Mouse (Mus musculus) E14TG2a.4 (cell line): ENCODE data around the gene Nacc2.

Experiments used
- H3K27me3 ChIP-seq: 2 replicates; pipeline ENCODE4 v1.6.1; 2014; ENCODE audit warnings: low read length, control low read depth; ENCODE audit not compliant: insufficient read depth
- H3K36me3 ChIP-seq: 2 replicates; pipeline ENCODE4 v1.6.1; 2014; ENCODE audit warnings: low read length, control low read depth; ENCODE audit not compliant: insufficient read depth
- H3K4me1 ChIP-seq: replicated peaks from 2 replicates; pipeline ENCODE4 v1.6.1; 2014; ENCODE audit warnings: low read depth, low read length, control low read depth
- H3K4me3 ChIP-seq: replicated peaks from 2 replicates; pipeline ENCODE4 v1.5.1; 2014; ENCODE audit warnings: mild to moderate bottlenecking, low read length
- H3K9me3 ChIP-seq: 2 replicates; pipeline ENCODE4 v1.6.1; 2014; ENCODE audit warnings: low read length, control low read depth
- CTCF ChIP-seq: conservative IDR thresholded peaks from 2 replicates; pipeline ENCODE4 v1.5.1; 2014; ENCODE audit warnings: low read length
- NANOG ChIP-seq: IDR thresholded peaks from 2 replicates; pipeline ENCODE4 v1.6.1; 2014; ENCODE audit warnings: borderline replicate concordance, low read length, mixed read lengths
- POU5F1 ChIP-seq: IDR thresholded peaks from 2 replicates; pipeline ENCODE4 v1.6.1; 2014; ENCODE audit warnings: low read length, borderline replicate concordance

The Nacc2 gene

DNA sequence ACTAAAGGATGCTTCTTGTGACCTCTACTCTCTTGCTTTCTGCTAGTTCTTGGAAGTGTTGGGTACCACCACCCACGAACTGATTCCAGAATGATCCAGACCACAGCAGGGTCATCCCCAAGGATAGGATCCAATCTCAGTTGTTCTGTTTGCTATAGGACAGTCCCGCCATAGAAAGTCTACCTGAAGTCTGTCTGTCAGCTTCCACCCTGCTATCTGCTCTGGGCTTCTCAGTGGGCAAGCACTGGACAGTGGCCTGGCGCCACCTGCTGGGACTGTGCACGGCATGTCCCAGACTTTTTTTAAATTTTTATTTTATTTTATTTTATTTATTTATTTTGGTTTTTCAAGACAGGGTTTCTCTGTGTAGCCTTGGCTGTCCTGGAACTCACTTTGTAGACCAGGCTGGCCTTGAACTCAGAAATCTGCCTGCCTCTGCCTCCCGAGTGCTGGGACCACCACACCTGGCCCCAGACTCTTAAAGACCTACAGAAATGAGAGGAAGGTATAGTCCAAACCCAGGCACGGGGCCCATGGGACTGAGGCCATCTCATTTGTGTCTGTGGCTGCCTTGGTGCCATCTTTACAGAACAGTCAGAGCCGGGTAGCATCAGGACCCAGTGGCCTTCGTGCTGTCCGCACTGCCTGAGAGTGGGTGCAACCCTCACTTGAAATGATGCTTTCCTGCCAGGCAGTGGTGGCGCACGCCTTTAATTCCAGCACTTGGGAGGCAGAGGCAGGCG lies 19.0 kb upstream of the Nacc2 start:
- TF ChIP-seq NANOG (no peak), CTCF (peak; percentile 23; the same call in 1 of the 2 replicates)
- peaks cover 52% of the 10 kb centered on the region for H3K4me1 ChIP-seq
- H3K9me3 ChIP-seq, result no peaks in the 10 kb centered on the region
- peaks cover 3% of the 10 kb centered on the region; the same call in 1 of the 2 replicates for H3K27me3 ChIP-seq
- peaks cover 18% of the 10 kb centered on the region for H3K36me3 ChIP-seq
- no peak overlapping the region for H3K4me3 ChIP-seq

DNA sequence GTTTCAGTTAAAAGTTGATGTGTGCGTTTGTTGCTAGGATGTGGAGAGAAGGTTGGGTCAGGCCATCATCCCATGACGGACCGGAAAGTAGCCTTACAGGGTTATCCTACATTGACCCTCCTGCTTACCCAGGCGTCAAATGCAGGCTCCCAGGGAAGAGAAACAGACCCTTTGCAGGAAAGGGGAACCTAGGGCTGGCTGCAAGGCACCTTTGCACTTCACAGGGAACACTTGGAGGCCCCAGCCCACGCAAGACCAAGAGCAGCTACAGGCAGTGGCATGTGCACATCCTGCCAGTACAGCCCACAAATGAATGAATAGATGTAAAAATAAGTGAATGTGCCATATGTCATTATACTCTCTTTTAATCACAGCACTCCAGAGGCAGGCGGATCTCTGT lies 17.9 kb upstream of the Nacc2 start:
- TF ChIP-seq CTCF (no peak), POU5F1 (no peak), NANOG (no peak)
- H3K36me3 ChIP-seq, result peaks cover 20% of the 10 kb centered on the region
- H3K4me1 ChIP-seq, result peaks cover 61% of the 10 kb centered on the region
- peak overlapping the region; percentile 90 for H3K4me3 ChIP-seq
- H3K27me3 ChIP-seq, result peaks cover 3% of the 10 kb centered on the region; the same call in 1 of the 2 replicates
- H3K9me3 ChIP-seq, result no peaks in the 10 kb centered on the region

DNA sequence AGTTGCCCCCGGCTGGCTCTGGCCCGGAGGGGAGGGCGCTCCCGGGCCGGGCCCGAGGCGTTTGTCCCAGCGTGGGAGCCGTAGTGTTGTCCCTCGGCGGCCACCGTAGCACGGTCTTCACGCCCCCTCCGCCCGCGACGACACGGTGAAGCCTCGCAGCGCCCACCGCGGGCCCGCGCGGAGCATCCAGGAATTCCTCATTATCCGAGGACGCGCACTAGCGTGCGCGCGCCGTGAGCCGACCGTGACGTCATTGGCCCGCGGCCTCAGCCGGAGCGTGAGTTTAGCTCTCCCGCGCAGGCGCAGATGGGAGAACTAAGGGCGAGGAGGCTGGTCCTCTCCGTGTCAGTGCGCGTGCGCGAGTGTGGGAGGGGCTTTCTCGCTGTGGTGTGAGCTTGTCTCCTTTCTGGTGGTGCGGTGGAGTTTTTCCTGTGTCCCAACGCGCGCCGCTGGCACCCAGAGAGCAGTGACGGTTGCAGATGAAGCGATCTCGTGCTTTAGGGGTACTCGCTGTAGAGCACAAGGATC lies 17.3 kb upstream of the Nacc2 start:
- Histone ChIP-seq H3K9me3 (no peaks in the 10 kb centered on the region), H3K4me1 (peaks cover 58% of the 10 kb centered on the region), H3K36me3 (peaks cover 20% of the 10 kb centered on the region), H3K4me3 (peak overlapping the region; percentile 90), H3K27me3 (peaks cover 3% of the 10 kb centered on the region; the same call in 1 of the 2 replicates)
- TF ChIP-seq NANOG (no peak), CTCF (no peak), POU5F1 (no peak)

DNA sequence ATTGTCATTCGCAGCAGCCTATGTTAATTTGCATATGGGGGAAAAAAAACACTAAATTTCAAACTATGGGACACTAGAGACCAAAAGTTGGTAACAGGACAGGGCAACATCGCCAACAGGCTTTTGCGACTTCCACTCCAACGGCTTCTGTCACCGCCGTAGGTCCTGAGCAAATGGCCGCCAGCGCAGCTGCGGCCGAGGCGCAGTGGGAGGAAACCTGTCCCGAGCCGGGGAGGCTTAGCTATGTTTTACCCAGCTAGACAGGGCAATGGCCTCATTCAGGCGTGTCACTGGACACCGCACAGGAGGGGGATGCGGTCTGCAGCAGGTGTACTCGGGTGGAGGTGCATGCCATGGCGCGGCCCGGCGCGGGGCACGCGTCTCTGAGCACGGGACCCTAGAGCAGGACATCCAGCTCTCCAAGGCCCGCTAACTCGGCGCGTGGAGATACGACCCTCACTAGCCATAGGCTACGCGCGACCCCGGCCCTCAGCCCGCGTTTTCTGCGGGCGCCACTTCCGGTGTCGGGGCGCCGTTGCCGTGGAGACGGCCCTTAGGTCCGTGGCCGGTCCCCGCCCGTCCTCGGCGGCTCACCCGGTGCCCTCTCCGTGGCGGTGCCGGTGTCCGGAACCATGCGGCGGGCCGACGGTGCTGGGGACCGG lies 16.7 kb upstream of the Nacc2 start:
- peaks cover 55% of the 10 kb centered on the region for H3K4me1 ChIP-seq
- H3K4me3 ChIP-seq, result peak overlapping the region; percentile 90
- TF ChIP-seq CTCF (no peak), POU5F1 (no peak), NANOG (no peak)
- H3K27me3 ChIP-seq, result peaks cover 3% of the 10 kb centered on the region; the same call in 1 of the 2 replicates
- H3K36me3 ChIP-seq, result peaks cover 20% of the 10 kb centered on the region
- H3K9me3 ChIP-seq, result no peaks in the 10 kb centered on the region

DNA sequence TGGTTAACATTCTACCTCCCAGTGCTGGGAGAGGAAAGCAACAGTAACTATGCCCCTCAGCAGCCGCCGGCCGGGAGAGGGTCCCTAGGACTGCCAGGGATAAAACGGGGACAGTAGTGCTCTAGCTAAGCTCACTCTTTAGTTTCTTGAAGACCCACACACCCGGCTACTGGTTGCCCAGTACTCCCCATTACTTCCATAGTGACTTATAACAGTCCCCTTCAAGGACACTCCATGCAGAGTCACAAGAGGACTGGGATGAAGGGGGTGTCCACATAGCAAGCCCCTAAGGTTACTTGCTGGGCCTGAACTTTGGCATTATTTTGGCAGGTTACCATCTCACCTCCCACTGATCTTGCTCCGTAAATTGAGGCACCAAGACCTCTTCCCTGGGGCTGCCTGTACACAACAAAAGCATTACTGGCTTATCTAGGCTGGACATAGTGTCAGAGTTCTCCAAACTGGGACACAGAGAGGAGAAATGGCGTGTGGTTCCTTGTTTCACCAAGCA lies 16.1 kb upstream of the Nacc2 start:
- H3K9me3 ChIP-seq, result no peaks in the 10 kb centered on the region
- TF ChIP-seq NANOG (no peak), POU5F1 (no peak), CTCF (no peak)
- H3K36me3 ChIP-seq, result peaks cover 18% of the 10 kb centered on the region
- H3K4me3 ChIP-seq, result peak overlapping the region; percentile 90
- H3K4me1 ChIP-seq, result peaks cover 58% of the 10 kb centered on the region
- H3K27me3 ChIP-seq, result peaks cover 3% of the 10 kb centered on the region; the same call in 1 of the 2 replicates

DNA sequence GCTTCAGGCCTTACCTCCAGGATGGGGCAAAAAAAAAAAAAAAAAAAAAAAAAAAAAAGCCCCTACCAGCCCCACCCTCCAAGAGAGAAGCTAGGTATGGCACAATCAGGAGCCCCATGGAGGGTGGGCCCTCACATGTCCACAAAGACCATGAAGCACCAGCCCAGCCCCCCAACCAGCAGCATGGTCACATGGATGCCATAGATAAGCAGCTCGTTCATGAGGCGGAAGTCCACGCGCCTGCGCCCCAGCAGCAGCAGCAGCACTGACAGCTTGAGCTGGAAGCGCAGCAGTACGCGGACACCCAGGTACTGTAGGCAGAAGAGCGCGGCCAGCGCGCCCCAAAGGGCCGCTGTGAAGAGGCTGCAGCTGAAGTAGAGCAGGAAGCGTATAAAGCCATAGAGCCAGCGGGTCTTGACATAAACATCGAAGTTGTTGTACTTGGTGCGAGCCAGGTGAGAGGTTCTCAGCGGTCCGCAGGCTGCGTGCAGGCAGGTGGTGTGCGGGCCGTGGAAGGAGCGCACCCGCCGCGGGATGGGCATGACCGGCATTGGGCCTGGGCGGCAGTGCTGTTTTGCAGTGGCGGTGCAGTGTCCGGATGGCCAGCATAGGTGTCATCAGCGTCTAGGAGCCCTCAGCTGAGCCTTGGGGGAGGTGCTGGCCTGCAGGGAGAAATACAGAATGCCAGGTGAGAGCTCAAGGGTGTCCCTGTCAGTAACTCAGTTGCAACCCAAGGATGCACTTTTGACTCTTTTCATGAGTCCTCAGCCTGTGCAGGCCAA lies 15.4 kb upstream of the Nacc2 start:
- Histone ChIP-seq H3K4me1 (peaks cover 64% of the 10 kb centered on the region), H3K27me3 (peaks cover 3% of the 10 kb centered on the region; the same call in 1 of the 2 replicates), H3K9me3 (no peaks in the 10 kb centered on the region), H3K4me3 (peak overlapping the region; percentile 90), H3K36me3 (peaks cover 16% of the 10 kb centered on the region)
- TF ChIP-seq POU5F1, result no peak

DNA sequence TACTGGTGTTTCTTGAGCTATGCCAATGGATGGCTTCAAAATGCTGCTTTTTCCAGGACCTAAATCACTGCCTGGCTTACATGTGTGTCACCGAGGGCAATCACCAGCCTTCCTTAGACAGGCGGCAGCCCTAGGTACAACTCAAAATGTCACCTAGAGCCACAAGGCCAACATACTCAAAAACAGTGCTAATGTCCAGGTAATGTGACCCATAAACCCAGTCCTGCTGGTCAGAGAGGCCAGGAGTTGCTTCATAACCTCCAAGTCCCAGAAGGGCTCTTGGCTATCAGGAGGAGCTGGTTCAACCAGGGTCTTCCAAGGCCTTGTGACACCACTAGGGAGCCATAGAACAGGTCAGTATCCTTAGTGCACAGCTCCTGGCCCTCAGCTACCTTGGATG lies 11.6 kb upstream of the Nacc2 start:
- H3K36me3 ChIP-seq, result peaks cover 12% of the 10 kb centered on the region
- H3K27me3 ChIP-seq, result peaks cover 3% of the 10 kb centered on the region; the same call in 1 of the 2 replicates
- no peak overlapping the region for H3K4me3 ChIP-seq
- TF ChIP-seq POU5F1, result no peak
- no peak for TF ChIP-seq NANOG
- no peak for TF ChIP-seq CTCF
- H3K9me3 ChIP-seq, result no peaks in the 10 kb centered on the region
- peaks cover 84% of the 10 kb centered on the region for H3K4me1 ChIP-seq

DNA sequence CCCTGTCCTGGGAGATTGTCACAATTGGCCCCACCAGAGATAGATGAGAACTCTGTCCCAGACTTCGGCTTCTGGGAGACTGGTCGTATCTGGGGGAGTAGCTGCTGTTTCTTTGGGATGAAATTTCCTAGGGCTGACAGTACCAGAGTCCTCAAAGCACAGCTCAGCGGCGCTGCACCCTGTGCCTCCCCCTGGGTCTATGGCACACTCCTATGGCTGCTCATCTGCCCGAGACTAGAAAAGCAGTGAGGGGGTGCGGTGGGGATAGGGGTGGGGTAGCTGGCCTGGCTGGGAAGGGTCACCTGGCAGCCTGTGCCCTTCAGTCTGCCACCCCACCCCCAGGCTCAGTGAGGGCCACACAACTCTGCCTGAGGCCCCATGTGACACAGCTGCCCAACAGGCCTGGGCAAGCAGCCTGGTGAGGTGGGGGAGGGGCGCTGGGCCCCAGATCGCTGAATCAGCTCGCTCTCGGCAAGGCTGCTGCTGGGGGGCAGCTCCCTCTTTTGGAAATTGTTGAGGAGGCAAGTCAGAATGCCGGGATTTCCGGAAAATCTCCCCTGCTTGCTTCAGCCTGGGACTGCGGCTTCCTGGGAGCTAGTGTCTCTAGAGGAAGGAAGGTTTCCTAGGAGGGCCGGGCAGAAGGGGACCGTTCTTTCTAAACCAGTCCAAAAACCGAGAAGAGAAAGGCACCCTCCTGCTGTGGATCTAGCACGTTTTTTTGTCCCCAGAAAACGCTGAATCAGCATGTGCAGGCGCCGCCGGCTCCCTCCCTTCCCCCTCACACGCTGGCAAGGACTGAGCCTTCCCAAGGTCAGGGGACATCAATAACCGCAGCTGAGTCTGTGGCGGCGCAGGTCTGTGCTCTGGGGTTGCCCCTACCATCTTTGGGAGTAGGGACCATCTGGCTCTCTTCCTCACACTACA lies 9.9 kb upstream of the Nacc2 start:
- TF ChIP-seq CTCF (no peak), NANOG (no peak), POU5F1 (no peak)
- H3K4me3 ChIP-seq, result peak overlapping the region; percentile 75
- no peaks in the 10 kb centered on the region for H3K9me3 ChIP-seq
- peaks cover 84% of the 10 kb centered on the region for H3K4me1 ChIP-seq
- no peaks in the 10 kb centered on the region for H3K27me3 ChIP-seq
- peaks cover 11% of the 10 kb centered on the region for H3K36me3 ChIP-seq
